Mouse (Mus musculus) inflammation-experienced regulatory T-cells, adult 6 months (primary cell): Measurements from ENCODE around the gene Gpbar1. TPM values are rescaled to one million over a fixed set of nuclear protein-coding genes. Genes with fewer than 3 reads are reported as not detected.
A peak's percentile ranks its signal among the peaks of the same experiment; 100 is the strongest.

Source experiments
- ATAC-seq: one replicate; pipeline ENCODE4 v1.8.0; 2017
- polyA plus RNA-seq, 3 experiments: library from polyadenylated mRNA; unstranded; fragments of 100-300 nt; shearing (Covaris generic); gene quantifications; one replicate each; pipeline ENCODE4 v1.2.1; 2017

Gpbar1 gene
- polyA plus RNA-seq, result under 1 TPM in 1 of 3 experiments, not detected in 2; 0.34 TPM

GRCm38 (mm10) chr1:74278538-74278937 is at the start of gene Gpbar1:
Gene Gpbar1, plus strand, starts transcription at chr1:74278550.
- ATAC-seq, result no peak

GRCm38 (mm10) chr1:74229942-74230341 is 48.4 kb upstream of the Gpbar1 start:
- ATAC-seq, result no peak

GRCm38 (mm10) chr1:74230992-74231391 is 47.4 kb upstream of the Gpbar1 start:
- no peak for ATAC-seq

GRCm38 (mm10) chr1:74235938-74236589 is 42.3 kb upstream of the Gpbar1 start, which contains the start of gene Arpc2:
Gene Arpc2, plus strand, starts transcription at chr1:74236084.
- peak; percentile 77 for ATAC-seq

GRCm38 (mm10) chr1:74236590-74237317 is 41.6 kb upstream of the Gpbar1 start:
- peak; percentile 20 for ATAC-seq

- no peak for ATAC-seq
Observed at GRCm38 (mm10) chr1:74237671-74238070, 40.7 kb upstream of the Gpbar1 start.

- peak; percentile 4 for ATAC-seq
Observed at GRCm38 (mm10) chr1:74238136-74238535, 40.2 kb upstream of the Gpbar1 start.

- ATAC-seq, result peak; percentile 42
Observed at GRCm38 (mm10) chr1:74239162-74239561, 39.2 kb upstream of the Gpbar1 start.

GRCm38 (mm10) chr1:74239618-74240017 is 38.7 kb upstream of the Gpbar1 start:
- no peak for ATAC-seq

- ATAC-seq, result no peak
Observed at GRCm38 (mm10) chr1:74240311-74240710, 38.0 kb upstream of the Gpbar1 start.

- ATAC-seq, result no peak
Observed at GRCm38 (mm10) chr1:74240832-74241231, 37.5 kb upstream of the Gpbar1 start.

GRCm38 (mm10) chr1:74245525-74245924 is 32.8 kb upstream of the Gpbar1 start:
- no peak for ATAC-seq

- ATAC-seq, result peak; percentile 98
Observed at GRCm38 (mm10) chr1:74248799-74249198, 29.6 kb upstream of the Gpbar1 start.

GRCm38 (mm10) chr1:74249331-74249980 is 28.9 kb upstream of the Gpbar1 start:
- ATAC-seq, result peak; percentile 9

GRCm38 (mm10) chr1:74250096-74250495 is 28.3 kb upstream of the Gpbar1 start:
- no peak for ATAC-seq

- ATAC-seq, result no peak
Observed at GRCm38 (mm10) chr1:74255704-74256345, 22.5 kb upstream of the Gpbar1 start.

- ATAC-seq, result no peak
Observed at GRCm38 (mm10) chr1:74256782-74257181, 21.6 kb upstream of the Gpbar1 start.

- peak; percentile 81 for ATAC-seq
Observed at GRCm38 (mm10) chr1:74262510-74262909, 15.8 kb upstream of the Gpbar1 start.

- no peak for ATAC-seq
Observed at GRCm38 (mm10) chr1:74268750-74269149, 9.6 kb upstream of the Gpbar1 start.

- ATAC-seq, result no peak
Observed at GRCm38 (mm10) chr1:74271659-74272058, 6.7 kb upstream of the Gpbar1 start.

- ATAC-seq, result no peak
Observed at GRCm38 (mm10) chr1:74275015-74275414, 3.3 kb upstream of the Gpbar1 start.

GRCm38 (mm10) chr1:74277041-74277440 is 1.3 kb upstream of the Gpbar1 start:
- no peak for ATAC-seq
